Mouse (Mus musculus) cerebellum, adult 9-11 months (tissue): ENCODE measurements around the gene Hnrnpll.
"Not testable (repeated sequence)": the region's sequence is repeated elsewhere in the genome, so short reads cannot be mapped to it uniquely, and the experiment has no call there.

Source experiments
- DNase-seq: peaks from one replicate; pipeline ENCODE4 v3.0.0; 2022

The Hnrnpll gene

DNA sequence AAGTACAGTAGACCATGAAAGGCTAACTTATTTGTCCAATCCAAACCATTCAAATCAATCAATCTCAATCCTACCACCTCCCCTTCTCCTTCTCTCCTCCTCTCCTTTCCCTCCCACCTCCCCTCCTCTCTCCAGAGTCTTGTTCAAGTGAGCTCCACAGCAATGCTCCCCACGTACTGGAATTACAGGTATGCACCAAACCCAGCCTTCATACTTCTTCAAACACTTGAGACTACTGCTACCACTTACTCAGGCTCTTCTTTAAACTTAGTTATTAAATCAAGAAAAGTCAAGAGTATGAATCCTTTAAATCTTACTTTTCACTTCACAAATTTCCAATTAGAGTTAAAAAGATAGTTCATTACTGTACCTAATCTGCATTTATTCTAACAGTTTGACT lies 3.6 kb downstream of the Hnrnpll start:
- DNase-seq = no peak

DNA sequence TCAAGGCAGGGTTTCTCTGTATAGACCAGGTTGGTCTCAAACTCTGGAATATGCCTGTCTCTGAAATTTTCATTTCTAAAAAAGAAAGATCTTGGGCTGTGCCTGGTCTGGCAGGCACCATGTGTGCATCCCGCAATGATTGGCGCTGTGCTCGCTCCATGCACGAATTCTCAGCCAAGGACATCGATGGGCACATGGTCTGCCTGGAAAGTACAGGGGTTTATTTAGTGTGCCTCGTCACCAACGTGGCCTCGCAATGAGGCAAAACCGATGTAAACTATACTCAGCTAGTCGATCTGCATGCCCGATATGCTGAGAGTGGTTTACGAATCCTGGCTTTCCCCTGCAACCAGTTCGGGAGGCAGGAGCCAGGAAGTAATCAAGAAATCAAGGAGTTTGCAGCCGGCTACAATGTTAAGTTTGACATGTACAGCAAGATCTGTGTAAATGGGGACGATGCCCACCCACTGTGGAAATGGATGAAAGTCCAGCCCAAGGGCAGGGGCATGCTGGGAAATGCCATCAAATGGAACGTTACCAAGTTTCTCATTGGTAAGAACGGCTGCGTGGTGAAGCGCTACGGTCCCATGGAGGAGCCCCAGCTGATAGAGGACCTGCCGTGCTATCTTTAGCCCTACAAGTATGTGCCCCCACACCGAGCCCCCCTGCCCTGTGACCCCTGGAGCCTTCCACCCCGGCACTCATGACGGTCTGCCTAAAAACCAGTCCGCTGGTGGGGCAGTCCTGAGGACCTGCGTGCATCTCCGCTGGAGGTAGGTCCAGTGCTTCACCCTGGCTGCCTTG lies 8.0 kb downstream of the Hnrnpll start:
- peak; percentile 44 for DNase-seq

DNA sequence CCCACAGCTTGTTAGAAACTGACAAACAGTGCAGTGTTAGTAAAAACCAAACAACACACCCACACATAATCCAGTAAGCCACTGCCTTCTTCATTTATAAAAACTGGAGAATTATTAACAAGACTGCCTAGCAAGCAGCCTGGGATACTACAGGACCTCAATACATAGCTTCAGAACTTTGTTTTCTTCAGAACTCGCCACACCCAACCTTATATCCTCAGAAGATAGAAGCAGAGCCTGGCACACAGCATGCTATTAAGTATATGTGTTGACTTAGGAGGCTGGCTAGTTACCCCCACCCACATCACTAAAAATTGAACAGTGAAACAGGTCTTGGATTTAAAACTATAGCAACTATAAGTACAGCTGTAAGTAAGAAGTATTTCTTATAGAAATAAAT lies 10.5 kb downstream of the Hnrnpll start:
- no peak for DNase-seq

DNA sequence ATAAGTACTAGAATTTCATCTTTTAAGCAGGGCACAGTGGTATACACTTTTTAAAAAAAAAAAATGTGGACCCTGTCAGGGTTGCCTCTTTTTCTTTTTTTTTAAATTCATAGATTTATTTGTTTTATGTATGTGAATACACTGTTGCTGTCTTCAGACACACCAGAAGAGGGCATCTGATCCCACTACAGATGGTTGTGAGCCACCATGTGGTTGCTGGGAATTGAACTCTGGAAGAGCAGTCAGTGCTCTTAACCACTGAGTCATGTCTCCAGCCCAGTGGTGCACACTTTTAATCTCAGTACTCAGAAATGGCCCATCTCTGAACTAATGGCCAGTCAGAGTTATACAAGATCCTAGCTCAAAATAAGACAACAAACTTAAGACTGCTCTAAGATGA lies 12.8 kb downstream of the Hnrnpll start:
- not testable (repeated sequence) for DNase-seq

DNA sequence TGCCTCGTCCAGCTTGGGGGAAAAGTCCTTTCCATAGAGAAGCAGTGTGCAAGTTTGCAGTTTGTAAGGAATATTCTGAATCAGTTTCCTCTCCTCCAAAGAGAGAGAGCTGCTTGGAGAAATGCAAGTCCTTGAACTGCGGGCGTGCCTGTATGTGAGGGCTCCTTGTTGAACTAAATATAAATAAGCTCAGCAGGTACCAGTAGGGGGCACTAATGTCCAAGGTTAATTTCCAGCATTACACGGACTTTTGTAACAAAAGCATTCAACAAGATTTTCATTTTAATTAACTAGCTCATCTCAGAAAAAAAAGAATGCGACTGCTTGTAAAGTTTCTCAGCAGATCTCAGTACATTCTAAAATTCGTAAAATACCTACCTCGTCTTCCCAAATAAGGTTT lies 13.9 kb downstream of the Hnrnpll start:
- DNase-seq = peak; percentile 51

DNA sequence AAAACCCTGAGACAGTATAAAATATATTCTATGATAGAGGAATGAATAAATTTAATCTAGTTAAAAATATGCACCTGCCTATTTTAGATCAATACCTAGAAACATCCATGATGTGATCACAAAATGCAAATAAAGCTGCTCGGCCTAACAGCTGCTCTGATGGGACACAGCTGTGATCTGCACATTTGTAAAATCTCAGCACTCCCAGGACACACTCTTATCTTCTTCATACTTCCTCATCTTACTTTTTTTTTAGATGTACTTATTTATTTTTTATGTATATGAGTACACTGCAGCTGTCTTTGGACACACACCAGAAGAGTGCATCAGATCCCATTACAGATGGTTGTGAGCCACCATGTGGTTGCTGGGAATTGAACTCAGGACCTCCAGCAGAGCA lies 20.4 kb downstream of the Hnrnpll start:
- DNase-seq = no peak

DNA sequence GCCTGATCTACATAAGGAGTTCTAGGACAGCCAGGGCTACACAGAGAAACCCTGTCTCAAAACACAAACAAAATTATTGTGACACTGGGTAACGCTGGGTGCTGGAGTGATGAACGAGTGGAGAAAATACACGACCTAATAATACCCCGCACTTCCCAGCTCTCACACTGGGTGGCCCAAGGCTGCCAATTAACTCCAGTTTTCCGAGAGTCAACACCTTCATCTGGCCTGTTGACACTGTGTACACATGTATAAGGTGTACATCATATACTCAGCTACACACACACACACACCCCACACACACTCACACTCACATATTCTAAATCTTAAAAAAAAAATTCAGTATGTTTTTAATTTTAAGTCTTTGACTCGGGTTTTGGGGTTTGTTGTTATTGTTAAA lies 33.5 kb downstream of the Hnrnpll start:
- no peak for DNase-seq

DNA sequence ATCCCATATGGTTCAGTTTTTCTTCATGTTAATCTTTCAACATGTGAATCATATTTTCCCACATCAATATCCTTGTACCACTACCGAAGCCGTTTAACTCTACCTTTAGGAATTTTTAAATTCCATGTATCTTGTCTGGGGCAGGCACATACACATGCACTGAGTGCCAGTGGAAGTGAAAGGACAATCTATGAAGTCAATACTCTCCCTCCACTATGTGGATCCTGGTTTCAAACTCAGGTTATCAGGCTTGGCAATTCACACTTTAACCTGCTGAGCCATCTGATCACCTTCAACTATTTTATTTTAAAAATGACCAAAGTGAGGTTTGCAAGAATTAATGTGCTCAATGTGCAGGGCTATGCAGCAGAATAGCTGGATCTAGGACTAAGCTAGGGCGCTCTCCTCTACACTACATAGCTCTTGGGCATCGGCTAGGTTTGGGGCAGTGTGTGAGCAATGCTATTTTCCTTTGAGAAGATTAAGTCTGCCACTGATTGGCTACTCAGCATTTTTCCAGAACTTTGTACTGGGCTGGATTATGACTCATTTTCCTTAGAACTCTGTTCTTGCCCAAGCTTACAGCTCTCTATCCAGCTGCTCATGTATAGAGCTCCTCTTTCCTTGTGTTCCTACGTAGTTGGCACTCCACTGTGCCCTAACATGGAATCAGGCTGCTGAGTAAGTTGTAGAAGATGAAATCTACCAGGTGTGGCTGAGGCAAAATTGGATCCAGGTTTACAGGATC lies 35.8 kb downstream of the Hnrnpll start:
- no peak for DNase-seq

DNA sequence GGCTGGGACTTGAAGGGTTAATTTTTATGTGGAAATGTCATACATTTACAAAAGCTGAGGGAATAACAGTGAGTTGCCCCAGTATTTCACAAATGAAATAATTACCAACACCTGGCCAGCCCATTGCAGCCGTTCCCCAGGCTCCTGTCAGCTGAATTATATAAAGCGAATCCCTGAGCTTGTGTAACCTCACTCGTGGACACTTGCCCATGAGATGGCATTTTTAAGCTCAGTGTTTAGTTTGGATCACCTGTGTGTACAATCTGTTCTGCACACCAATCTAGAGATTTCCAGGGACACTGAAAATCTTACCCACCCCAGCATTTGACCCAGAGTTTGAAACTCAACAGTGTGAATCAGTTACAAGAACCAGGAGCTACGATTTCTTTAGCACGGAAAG lies 40.0 kb downstream of the Hnrnpll start:
- DNase-seq = peak; percentile 35

DNA sequence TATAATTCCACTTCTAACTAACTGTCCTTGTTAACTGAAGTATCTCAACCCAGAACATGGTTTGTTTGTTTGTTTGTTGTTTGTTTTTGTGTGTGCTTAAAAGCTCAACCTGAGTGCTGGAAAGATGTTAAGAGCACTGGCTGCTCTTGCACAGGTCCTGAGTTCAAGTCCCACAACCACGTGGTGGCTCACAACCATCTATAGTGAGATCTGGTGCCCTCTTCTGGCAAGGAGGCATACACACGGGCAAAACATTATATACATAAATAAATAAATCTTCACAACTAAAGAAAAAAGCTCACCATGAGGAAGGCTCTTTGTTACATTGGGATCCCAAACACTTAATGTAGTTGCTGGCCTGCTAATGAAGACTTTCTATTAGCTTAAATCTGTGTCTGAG lies 41.6 kb downstream of the Hnrnpll start:
- DNase-seq = no peak

DNA sequence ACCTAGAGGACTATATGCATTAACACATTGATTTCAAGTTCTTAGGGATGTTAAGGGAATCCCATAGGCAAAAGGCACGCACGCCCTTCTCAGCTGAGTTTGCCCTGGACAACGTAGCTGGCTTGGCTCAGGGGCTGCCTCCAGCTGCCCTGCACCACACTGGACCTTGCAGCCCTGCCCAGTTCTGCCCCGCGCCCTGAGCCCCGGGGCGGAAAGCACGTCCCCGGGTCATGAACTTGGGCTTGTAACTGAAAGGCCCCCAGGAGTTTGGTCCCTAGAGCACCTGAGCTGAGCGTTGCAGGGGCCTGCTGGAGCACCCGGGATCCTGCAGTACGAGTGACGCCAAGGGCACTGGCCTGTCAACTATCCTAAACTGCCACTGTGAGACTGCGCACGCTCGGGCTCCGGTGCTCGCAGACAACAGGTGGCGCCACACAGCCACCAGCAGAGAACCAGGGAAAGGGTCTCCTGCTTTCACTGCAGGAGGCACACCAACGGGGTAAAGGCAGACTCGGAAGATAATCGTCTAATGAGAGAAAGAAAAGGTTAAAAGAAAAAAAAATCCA lies 43.1 kb downstream of the Hnrnpll start:
- no peak for DNase-seq

DNA sequence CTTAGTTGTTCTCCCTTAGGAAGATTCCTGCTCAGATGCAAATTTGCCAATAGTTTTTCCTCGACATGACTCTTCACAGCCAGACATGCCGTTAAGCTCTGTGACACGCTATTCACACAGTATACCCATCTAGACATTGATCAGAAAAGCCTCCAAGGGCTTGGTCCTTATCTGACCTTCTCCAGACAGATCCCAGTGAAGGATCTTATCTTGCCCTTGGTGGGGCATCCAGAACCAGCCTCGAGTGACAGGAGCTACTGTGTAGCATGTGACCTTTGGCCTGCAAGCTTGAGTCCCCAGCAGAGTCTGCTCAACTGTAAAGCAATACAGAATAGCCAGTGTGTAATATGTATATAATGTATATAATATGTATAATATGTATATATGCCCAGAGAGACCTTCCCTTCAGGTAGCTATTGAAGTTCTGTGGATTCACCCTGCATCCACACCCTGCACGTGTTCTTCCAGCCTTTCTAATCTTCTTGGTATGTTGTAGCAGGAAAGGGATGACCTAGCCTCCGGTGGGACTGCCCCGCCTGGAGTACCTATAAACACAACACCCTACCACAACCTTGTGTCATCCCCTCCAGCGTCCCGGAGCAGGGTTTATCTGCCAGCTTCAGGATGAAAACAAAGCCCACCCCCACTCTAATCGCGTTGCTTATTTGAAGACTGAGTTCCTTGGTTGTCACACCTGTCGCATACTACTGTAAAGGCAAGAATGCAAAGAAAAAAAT lies 43.7 kb downstream of the Hnrnpll start:
- no peak for DNase-seq

DNA sequence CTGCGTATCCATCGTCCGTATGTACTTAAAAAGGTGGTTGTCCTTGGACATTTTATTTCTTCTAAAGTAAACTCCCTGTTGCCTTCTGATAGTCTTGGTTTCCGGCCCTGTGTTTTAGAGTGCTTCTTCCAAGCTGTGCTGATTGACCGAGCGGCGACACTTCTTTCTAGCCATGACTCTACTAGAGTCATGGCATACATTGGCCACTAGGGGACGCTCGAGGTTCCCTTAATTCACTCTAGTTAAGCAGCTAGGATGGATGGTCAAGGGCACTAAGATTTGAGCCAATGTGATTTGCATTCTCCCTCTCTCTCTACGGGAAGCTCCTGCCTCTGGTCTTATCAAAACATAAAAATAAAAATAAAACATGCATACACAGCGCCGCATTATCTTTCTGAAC lies 44.7 kb downstream of the Hnrnpll start:
- DNase-seq = peak; percentile 56

DNA sequence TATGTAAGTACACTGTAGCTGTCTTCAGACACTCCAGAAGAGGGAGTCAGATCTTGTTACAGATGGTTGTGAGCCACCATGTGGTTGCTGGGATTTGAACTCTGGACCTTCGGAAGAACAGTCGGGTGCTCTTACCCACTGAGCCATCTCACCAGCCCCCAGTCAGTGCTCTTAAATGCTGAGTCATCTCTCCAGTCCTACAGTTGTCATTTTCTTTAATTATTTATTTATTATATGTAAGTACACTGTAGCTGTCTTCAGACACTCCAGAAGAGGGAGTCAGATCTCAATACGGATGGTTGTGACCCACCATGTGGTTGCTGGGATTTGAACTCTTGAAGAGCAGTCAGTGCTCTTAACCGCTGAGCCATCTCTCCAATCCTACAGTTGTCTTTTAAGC lies 45.7 kb downstream of the Hnrnpll start:
- not testable (repeated sequence) for DNase-seq

DNA sequence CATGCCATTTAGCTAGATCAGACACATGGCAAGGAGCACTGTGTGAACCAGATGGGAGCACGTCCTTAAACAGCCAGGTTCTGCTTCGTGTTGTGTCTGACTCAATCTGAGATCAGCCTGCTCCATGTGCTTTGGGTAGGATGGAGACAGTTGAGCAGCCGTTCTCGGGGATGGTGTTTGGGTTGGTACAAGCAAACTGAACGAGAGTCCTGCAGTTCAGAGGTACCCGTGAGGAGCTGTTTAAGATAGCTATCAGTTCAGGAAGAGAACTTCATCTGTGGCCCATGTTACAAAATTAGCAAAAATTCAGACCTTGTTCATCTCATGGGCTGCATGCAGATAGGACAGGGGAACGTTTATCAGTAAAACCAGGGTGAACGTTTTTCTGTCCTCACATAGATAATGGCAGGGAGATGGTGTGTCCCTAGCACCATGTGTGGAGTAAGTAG lies 47.7 kb downstream of the Hnrnpll start:
- DNase-seq = no peak

DNA sequence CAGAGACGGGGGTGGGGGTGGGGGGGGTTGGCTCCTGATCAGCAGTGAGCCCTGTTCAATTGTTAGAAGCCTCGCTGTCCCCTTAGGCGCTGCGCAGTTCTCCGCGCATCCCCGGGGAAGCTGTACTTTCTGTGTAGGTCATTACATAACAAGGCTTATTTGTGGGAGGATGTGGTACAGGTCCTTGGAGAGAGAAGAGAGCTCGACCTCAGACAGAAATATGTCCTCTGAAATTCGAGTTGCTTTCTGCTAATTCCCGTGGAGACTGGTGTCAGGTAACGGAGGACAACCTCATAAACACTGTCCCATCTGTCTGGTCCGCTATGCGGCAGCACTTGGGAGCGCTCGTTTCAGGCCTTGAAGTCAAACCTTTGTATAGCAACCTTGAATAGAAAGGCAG lies 52.2 kb downstream of the Hnrnpll start:
- DNase-seq = no peak

DNA sequence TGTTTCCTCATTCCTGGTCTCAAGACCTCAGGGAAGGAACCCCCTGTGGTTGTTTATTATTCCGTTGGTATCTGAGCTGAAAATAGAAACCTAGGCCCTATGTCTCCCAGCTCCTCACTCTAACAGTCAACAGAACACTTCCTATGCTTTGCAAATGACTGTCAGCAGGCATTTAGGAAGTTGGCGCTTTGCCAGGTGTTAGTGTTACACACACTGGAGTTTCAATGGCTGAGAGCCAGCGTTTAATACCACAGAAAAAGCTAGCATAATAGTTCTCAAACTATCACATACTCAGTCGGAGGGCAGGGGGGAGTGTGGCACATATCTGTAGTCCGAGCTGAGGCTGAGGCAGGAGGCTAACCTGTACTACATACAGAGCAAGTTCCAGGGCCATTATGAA lies 53.3 kb downstream of the Hnrnpll start:
- no peak for DNase-seq

DNA sequence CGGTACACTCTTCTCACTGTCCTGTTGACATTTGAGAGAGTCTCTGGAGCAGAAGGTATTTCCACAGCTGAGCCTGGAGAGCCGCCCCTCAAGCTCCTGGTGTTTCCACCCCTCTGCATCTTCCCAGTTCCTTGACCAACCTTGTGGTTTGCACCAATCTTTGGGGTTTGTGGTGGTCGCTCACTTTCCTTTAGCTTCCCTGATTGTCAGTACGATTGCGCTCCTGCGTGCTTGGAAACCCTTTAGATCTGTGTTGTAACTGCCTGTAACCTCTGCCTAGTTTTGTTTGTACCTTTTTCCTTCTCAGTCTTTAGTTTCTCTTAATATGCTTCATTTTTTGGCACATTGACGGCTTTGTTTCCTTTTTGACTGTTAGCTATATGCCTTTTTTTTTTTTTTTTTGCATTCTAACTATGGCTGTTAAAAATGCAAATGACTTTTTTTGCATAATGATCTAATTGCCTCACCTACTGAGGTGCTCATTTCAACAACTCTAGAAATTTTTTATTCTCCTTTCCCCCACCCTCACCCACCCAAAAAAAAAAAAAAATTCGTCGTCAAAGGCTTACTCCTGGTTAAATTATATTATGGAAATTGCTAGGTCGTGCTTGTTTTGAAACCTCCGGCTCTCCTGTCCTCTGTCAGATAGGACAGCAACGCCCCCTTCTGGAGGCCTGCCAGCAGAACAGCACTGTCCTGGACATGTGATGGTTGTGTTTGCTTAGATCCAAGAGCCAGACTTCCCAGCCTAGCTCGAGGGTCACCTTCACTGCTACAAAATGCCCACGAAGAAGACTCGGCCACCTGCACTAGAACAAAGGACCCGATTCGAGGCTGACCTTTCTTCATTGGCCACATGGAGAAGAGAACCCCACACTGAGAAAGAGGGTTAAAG lies 57.5 kb downstream of the Hnrnpll start:
- DNase-seq = peak; percentile 47

DNA sequence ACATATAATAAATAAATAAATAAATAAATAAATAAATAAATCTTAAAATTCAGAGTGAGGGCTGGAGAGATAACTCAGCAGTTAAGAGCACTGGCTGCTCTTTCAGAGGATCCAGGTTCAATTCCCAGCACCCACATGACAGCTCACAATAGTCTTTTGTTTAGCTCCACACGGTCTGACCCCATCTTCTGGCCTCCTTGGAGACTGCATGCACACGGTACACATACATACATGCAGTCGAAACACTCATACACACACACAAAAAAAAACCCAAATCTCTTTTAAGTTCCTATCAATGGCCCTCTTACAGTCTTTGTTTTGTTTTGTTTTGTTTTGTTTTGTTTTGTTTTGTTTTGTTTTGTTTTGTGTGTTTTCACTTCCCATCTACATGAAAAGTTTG lies 58.3 kb downstream of the Hnrnpll start:
- not testable (repeated sequence) for DNase-seq

DNA sequence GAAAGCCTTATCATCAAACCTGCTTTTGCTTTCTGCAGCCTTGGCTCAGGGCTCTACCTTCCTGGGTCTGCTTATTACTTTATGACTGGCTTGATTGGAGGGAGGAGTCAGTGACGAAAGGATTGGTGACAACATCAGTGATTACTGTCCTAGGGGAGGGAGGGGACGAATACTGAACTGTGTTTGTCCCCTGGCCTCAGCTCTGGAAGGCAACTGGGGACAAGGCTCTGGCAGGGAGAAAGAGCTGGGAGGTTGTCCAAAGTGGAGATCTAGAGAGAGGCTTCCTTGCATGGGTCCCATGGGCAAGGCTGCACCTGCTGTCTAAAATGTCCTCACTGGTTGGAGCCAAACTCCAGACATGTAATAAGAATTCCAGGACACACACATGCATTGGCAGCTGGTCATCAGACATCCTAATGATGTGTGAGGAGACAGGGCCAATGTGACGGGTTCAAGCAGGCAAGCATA lies 59.7 kb downstream of the Hnrnpll start:
- no peak for DNase-seq

DNA sequence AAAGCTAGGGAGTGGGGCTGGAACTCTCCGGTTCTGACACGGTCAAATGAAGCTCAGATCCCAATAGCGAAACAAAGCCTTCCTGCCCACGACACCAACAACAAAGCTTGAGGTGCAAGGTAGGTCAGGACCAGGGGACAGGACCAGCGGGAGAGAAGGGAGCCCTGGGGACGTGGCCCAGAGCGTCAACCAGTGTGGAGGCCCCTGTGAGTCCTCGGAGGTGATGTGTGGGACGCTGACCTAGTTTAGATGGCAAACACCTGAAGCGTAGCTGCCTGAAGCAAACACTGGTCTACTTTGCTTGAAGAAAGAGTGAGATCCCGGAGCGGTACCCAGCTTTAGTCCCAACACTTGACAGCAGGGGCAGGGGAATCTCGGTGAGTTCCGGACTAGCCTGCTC lies 62.5 kb downstream of the Hnrnpll start:
- no peak for DNase-seq

DNA sequence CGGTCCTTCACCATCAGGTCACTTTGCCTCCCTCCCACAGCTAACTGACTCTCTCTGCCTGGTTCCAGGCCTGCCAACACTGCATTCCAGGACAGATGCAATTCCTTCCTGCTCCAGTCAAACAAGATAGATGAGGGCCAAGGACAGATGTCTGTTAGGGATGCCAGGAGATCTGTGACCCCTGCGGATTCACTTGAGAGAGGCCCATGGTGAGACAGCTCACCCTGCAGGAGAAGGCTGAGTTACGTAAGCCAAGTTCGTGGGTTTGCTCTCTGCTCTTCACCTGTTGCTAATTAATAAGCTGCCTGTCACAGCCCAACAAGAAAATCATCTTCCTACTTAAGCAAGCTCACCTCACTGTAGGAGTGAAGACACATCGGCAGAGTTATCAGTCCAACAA lies 63.1 kb downstream of the Hnrnpll start:
- no peak for DNase-seq
